Mouse (Mus musculus) layer of hippocampus, adult 6 months (tissue): ENCODE results near the gene Fbp1. TPM values are rescaled to one million over a fixed set of nuclear protein-coding genes. Genes with fewer than 3 reads are reported as not detected.

Experiments used
- long read RNA-seq, 2 experiments: library from polyadenylated mRNA; unstranded; transcript quantifications; one replicate each; pipeline ENCODE4 v2.0.0; 2019 to 2020
- polyA plus RNA-seq: library from polyadenylated mRNA; unstranded; fragments of <200 nt; fragmentation: Nextera tagmentation; gene quantifications from 2 replicates; pipeline ENCODE4 v1.2.3, GENCODE M21; 2021

Gene Fbp1
- polyA plus RNA-seq = 0.19 and 0.45 TPM in 2 replicates
- long read RNA-seq, experiment 1 = 0 reads
- long read RNA-seq, experiment 2 = 0 reads

GRCm38 (mm10) chr13:62887712-62888441 lies at the start of gene Fbp1:
Gene Fbp1 (minus strand): TSS chr13:62888282.

GRCm38 (mm10) chr13:62857941-62858915 lies 29.9 kb downstream of the Fbp1 start, which contains the start of gene Fbp2:
Gene Fbp2 (minus strand): TSS chr13:62858422.

Other genes with a start within 250 kb of the Fbp1 start
- 13.5 and 13.8 TPM in 2 replicates for gene Platr25, start 127.6 kb downstream of the Fbp1 start, polyA plus RNA-seq
- 2.7 and 3.8 TPM in 2 replicates for gene Gm5141, start 102.5 kb downstream of the Fbp1 start, polyA plus RNA-seq
- gene Fbp2, start 29.9 kb downstream of the Fbp1 start, polyA plus RNA-seq = 0.10 TPM in 1 of 2 replicates, not detected in the other
- gene 2010111I01Rik, start 76.6 kb upstream of the Fbp1 start, polyA plus RNA-seq = 27.1 and 31.2 TPM in 2 replicates